Mouse (Mus musculus): ENCODE measurements at regions not wholly inside any gene's neighbourhood (a gene's known extent, or its start where the extent isn't known, plus 50 kb on each side); places are given as distances from the start of the nearest gene placed in this dataset.

GRCm38 (mm10) chr16:44648547-44649223, 75.4 kb upstream of the Nepro start:
- no peak for DNase-seq (ENCODE audit: low read depth, low spot score)
- Histone ChIP-seq H3K4me3 (ENCODE audit: control insufficient read depth in 1 of 2, insufficient read depth in 1 of 2, low read depth in 2 of 2, low read length in 2 of 2) (no peak overlapping the region), H3K27ac (ENCODE audit: control insufficient read depth, low read depth, low read length) (no peak overlapping the region), H3K36me3 (ENCODE audit: control insufficient read depth in 1 of 2, insufficient read depth in 2 of 2, low read length in 2 of 2) (no peaks in the 10 kb centered on the region), H3K9me3 (replicated peaks; ENCODE audit: insufficient read depth, low read length) (no peaks in the 10 kb centered on the region), H3K9ac (ENCODE audit: control insufficient read depth, low read depth, low read length, poor library complexity, severe bottlenecking) (no peak overlapping the region), H3K79me2 (ENCODE audit: control insufficient read depth, insufficient read depth, low read length, poor library complexity) (no peaks in the 10 kb centered on the region), H3K27me3 (ENCODE audit: control insufficient read depth in 1 of 2, insufficient read depth in 2 of 2, low read length in 2 of 2) (peaks cover 2 to 3% of the 10 kb centered on the region in 2 experiments; a peak in 2 of 4 replicates), H3K4me1 (ENCODE audit: control insufficient read depth in 1 of 2, insufficient read depth in 2 of 2, low read length in 2 of 2) (no peaks in the 10 kb centered on the region)
- TF ChIP-seq GATA1 (IDR thresholded peaks at IDR 0.05; ENCODE audit: low read depth, low read length) (no peak), NELFE (IDR thresholded peaks at IDR 0.05; ENCODE audit: low read depth, low read length) (no peak), SMC3 (IDR thresholded peaks at IDR 0.05; ENCODE audit: low read depth, low read length) (no peak)

GRCm38 (mm10) chr16:44643992-44644391, 80.1 kb upstream of the Nepro start:
- H3K9me3 ChIP-seq (replicated peaks; ENCODE audit: insufficient read depth, low read length): no peaks in the 10 kb centered on the region
- TF ChIP-seq SMC3 (IDR thresholded peaks at IDR 0.05; ENCODE audit: low read depth, low read length): peak; percentile 24; the same call in 1 of the 2 replicates
- TF ChIP-seq CTCF (IDR thresholded peaks at IDR 0.05 in 2 of 3, conservative IDR thresholded peaks at IDR 0.05 in 1 of 3; ENCODE audit: control insufficient read depth in 1 of 3, insufficient read depth in 1 of 3, low read depth in 2 of 3, low read length in 3 of 3, poor library complexity in 1 of 3, severe bottlenecking in 1 of 3): peak in 1 of 3 experiments; percentile 20; a peak in 1 of 6 replicates
- no peak for TF ChIP-seq NELFE (IDR thresholded peaks at IDR 0.05; ENCODE audit: low read depth, low read length)
- no peaks in the 10 kb centered on the region for H3K36me3 ChIP-seq (ENCODE audit: control insufficient read depth in 1 of 2, insufficient read depth in 2 of 2, low read length in 2 of 2)
- no peak for DNase-seq (ENCODE audit: low read depth, low spot score)
- H3K9ac ChIP-seq (ENCODE audit: control insufficient read depth, low read depth, low read length, poor library complexity, severe bottlenecking): no peak overlapping the region
- H3K4me1 ChIP-seq (ENCODE audit: control insufficient read depth in 1 of 2, insufficient read depth in 2 of 2, low read length in 2 of 2): no peaks in the 10 kb centered on the region
- H3K27me3 ChIP-seq (ENCODE audit: control insufficient read depth in 1 of 2, insufficient read depth in 2 of 2, low read length in 2 of 2): peaks cover 0 to 2% of the 10 kb centered on the region in 2 experiments; a peak in 1 of 4 replicates
- no peaks in the 10 kb centered on the region for H3K79me2 ChIP-seq (ENCODE audit: control insufficient read depth, insufficient read depth, low read length, poor library complexity)
- H3K27ac ChIP-seq (ENCODE audit: control insufficient read depth, low read depth, low read length): no peak overlapping the region
- no peak overlapping the region for H3K4me3 ChIP-seq (ENCODE audit: control insufficient read depth in 1 of 2, insufficient read depth in 1 of 2, low read depth in 2 of 2, low read length in 2 of 2)

- TF ChIP-seq BHLHE40 (IDR thresholded peaks at IDR 0.05; ENCODE audit: borderline replicate concordance, low read depth, low read length): no peak
- TF ChIP-seq KAT2A (conservative IDR thresholded peaks at IDR 0.05; ENCODE audit: low read depth, low read length): no peak
- TF ChIP-seq UBTF (IDR thresholded peaks at IDR 0.05; ENCODE audit: borderline replicate concordance, insufficient read depth, low read depth, low read length): no peak
- TF ChIP-seq MXI1 (IDR thresholded peaks at IDR 0.05; ENCODE audit: low read depth, low read length): no peak
- TF ChIP-seq POLR2A (IDR thresholded peaks at IDR 0.05; ENCODE audit: control insufficient read depth in 1 of 2, insufficient read depth in 1 of 2, low read depth in 1 of 2, low read length in 2 of 2, poor library complexity in 1 of 2): no peak
- H3K9me3 ChIP-seq (replicated peaks; ENCODE audit: insufficient read depth, low read length): no peaks in the 10 kb centered on the region
Measured at GRCm38 (mm10) chr16:44637100-44637499, 78.4 kb upstream of the Boc start.

More at GRCm38 (mm10) chr16:44637100-44637499, 78.4 kb upstream of the Boc start:
- H3K27me3 ChIP-seq (ENCODE audit: control insufficient read depth in 1 of 2, insufficient read depth in 2 of 2, low read length in 2 of 2): 0 out of 4 replicates have a peak, but pooled peaks cover 0 to 1% of the 10 kb centered on the region in 2 experiments
- no peak overlapping the region for H3K27ac ChIP-seq (ENCODE audit: control insufficient read depth, low read depth, low read length)
- no peaks in the 10 kb centered on the region for H3K36me3 ChIP-seq (ENCODE audit: control insufficient read depth in 1 of 2, insufficient read depth in 2 of 2, low read length in 2 of 2)
- no peak overlapping the region for H3K4me3 ChIP-seq (ENCODE audit: control insufficient read depth in 1 of 2, insufficient read depth in 1 of 2, low read depth in 2 of 2, low read length in 2 of 2)
- no peaks in the 10 kb centered on the region for H3K79me2 ChIP-seq (ENCODE audit: control insufficient read depth, insufficient read depth, low read length, poor library complexity)
- DNase-seq (ENCODE audit: low read depth, low spot score): no peak
- H3K4me1 ChIP-seq (ENCODE audit: control insufficient read depth in 1 of 2, insufficient read depth in 2 of 2, low read length in 2 of 2): no peaks in the 10 kb centered on the region
- H3K9ac ChIP-seq (ENCODE audit: control insufficient read depth, low read depth, low read length, poor library complexity, severe bottlenecking): no peak overlapping the region

All from MEL (cell line).